Mouse (Mus musculus): ENCODE data around the gene Cdk2ap2. TPM values are rescaled to one million over a fixed set of nuclear protein-coding genes. Genes with fewer than 3 reads are reported as not detected.

Cdk2ap2 gene
- 125 to 143 TPM (median 131 TPM) in 4 replicates for total RNA-seq (2023; ENCODE audit: inconsistent age)

DNA sequence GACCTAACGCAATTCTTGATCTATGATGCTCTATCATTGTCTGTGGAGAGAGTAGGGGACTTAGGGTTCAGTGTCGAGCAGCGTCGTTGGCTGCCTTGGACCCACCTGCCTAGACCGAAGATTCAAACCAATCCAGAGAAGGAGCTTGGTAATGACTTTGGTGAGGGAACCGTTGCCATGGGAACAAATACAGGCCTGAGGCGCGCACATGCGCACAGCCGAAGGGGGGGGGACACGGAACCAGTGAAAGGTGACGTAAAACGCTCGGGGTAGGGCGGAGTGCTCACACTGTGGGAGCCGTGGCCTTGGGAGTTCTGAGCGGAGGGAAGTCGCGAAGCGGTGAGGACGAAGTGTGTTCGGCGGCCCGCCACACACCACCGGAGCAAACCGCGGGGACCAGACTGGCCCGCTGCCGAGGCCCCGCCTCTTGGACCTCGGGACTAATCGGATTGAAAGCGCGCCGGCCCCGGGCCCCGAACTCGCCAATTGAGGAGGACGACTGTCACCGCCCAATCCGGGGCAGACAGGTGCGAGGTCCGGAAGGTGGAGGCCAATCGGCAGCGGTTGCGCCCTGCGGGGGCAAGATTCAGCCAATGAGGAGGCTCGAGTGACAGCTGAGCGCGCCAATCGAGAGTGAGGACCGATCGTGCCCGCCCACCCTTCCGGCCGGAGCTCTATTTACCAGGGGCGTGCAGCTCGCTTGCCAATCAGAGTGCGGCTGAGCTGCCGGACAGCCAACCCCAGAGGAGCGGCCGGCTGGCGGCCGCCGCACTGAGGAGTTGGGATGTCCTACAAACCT is at the start of gene Cdk2ap2:
Gene Cdk2ap2, plus strand, starts transcription at position 541 of the 799 bp plus-strand sequence.

DNA sequence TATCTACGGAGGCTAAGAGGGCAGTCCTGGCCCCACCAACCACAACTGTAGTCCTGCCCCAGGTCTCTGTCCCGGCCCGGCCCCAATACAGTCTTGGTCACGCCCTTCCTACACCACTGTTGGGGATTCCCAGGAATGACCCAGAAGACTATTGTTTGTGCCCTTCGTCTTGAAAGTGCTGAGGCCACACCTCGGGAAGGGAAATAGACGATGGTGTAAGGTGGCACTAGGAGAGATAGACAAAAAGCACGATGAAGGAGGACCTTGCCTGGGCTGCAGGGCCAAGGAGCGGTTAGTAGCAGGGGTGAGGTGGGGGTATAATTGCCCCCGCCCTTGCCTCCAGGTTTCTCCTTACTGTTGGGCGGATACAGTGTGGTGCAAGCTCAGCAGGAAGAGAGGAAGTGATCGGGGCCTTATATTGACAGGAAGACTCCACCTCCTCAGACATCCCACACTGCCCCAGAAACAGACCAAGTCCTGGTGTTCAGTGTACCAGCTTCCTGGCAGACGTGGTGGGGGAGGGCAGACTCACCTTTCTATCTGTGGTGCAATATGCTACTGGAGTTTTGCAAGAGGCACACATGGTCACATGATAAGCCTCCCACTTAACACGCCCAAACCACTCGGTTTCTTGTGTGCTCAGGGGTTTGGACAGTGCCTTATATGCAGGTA is 37.8 kb upstream of the Cdk2ap2 start, which contains the start of gene Gstp3:
Gene Gstp3, minus strand, starts transcription at position 501 of the 672 bp plus-strand sequence.

DNA sequence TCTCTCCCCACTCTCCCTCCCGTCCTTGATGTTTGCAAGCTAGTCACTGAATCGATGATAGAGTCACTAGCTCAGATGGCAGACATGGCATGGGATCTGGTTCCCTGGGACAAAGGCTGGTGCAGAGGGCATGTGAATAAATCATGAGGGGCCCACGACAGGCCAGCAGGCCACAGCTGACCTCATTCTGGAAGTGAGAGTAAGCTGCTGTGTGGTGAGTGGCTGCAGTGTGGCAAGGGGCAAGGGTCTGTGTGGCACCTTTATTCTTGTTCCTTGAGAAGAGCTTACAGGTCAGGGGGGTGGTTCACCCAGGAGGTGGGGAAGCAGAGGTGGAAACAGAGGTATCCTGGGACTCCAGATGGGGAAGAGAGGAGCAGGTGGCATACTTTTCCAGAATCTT is 15.6 kb upstream of the Cdk2ap2 start, which contains the start of gene Cabp2:
Gene Cabp2, plus strand, starts transcription at position 185 of the 400 bp plus-strand sequence.

DNA sequence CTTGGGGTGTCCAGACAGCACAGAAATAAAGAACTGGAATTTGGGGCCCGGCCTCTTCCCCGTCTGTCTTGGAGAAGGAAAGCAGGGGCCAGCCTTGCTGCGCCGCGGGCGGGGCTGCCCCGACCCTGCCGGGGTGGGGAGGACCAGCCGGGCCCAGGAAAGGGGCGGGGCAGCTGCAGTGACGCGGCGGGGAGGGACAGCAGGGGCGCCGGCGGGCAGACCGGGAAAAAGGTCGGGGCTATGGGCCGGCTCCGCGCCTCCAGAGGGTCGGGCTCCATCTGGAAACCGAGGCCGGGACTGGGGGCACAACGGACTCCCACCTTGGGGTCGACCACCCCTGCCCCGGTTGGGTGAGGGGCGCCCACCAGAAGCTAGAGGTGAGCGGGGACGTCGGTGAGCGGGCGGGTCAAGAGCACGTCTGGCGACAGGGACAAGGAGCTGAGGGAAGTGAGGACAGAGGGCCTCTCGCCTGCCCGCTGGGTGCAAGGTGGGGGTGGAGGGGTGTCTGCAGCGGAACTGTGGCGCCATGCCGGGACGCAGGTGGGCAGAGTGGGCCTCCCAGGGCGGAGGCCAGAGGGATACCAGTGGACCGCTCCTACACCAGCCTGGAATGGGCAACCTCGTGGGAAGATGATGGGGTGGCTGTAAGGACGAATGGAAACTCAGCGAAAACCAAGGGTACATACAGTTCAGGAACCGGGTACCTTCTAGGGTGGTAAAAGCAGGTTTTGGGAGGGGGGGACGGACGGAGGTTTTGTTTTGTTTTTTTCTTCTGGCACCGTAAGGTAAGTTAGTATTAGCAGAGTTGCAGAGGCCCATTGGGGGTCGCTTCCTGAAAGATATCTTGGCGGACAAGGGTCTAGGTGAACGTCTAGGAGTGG is 3.1 kb downstream of the Cdk2ap2 start, which contains the start of gene Pitpnm1:
Gene Pitpnm1, plus strand, starts transcription at position 162 of the 881 bp plus-strand sequence.

DNA sequence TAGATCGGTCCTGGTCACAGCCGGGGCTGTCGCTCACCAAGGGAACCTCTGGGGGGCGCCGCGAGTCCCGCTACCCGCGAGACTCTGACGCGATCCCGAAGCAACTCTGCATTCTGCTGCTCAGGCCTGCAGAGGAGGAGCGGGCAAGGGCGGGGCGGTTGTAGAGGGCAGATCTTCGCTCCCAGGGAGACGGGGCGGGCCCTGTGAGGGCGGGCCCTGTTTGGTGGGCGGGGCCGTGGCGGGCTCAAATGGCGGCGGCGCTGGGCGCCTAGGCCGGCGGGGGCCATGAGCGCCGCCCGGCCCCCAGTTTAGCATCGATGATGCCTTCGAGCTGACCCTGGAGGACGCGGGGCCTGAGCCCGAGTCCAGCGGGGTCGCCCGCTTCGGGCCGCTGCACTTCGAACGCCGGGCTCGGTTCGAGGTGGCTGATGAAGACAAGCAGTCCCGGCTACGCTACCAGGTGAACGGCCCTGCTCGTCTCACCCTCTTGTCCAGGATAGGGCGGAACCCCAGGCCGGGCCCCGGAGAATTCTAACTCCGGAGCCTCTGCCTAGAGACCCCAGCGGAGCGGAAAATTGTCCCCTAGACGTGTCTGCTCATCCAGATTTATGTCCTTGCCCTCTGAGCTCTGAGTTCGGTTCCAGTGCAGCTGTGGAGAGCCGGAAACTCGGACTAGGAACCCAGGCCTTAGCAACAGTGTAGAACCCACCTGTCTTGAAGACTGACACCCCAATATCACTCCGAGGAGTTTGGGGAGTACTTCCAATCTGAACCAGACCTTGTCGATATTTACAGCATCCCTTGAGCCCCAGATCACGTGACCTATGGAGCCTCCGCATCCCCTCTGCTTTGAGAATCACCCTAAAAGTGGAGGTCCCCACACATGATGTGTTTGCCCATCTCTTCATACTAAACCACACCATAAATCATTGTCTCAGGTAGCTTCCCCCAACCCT is 29.0 kb downstream of the Cdk2ap2 start, which contains the start of gene Aip:
Gene Aip, minus strand, starts transcription at position 118 of the 956 bp plus-strand sequence.

DNA sequence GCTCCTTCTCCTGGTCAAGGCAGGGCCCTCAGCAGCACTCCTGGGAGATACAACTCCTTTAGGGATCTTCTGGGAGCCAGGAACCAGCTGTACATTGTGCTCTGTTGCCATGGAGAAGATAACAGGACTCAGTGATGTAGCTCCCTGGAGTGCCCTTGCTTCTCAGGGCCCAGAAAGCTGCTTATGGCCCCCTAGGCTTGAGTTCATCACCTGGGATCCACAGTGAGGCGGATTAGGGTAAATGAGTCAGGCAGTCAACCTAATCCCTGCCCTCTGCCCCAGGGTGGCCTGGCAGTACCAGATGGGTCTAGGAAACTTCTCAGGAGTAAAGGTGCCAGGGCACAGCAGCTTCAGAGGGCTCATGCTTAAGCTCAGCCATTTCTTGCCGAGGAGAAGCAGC is 42.5 kb downstream of the Cdk2ap2 start, which contains the start of gene Gpr152:
Gene Gpr152, plus strand, starts transcription at position 342 of the 400 bp plus-strand sequence.

DNA sequence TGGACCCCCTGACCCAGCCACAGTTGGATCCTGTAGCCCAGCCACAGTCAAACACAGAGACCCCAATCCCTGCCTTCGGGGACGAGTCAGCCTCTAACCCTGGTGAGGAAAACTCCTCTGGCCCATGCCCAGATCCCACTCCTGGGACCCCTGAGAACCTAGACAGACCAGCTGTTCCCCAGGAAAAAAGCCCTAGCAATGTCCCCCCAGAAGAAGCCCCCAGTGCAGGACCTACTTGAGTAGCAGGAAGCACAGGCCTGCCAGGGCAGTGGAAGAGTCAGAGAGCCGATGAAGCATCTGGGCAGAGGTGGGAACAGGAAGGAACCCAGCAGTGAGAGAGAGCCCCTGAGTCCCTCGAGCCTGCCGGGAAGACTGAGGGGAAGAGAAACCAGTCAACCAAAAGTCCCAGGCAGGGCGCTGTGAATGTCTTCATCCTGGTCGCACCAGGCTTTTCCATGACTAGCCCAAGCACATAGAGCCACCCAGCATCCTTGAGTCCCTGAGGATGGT is 46.8 kb downstream of the Cdk2ap2 start, which contains the start of gene Cabp4:
Gene Cabp4, minus strand, starts transcription at position 275 of the 510 bp plus-strand sequence.

DNA sequence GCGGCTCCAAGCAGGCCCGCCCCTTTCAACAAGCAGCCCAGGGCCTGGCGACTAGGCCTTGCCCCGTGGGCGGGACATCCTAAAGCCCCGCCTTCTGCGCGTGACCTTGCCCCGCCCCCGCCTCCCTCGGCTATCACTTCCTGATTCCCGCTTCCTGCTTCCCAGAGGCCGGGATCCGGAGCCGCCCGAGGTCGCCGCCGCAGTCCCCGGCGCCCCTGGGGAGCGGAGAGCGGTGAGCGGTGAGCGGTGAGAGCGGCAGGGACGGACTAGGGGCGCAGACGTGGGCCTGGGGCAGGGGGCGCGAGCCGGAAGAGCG is 51.5 kb downstream of the Cdk2ap2 start, which contains the start of gene Coro1b:
Gene Coro1b, plus strand, starts transcription at position 129 of the 316 bp plus-strand sequence.

Other genes starting within 250 kb of the Cdk2ap2 start
- gene Chka, start 245.4 kb upstream of the Cdk2ap2 start, total RNA-seq (2023; ENCODE audit: inconsistent age) = 51.3 to 66.2 TPM (median 60.2 TPM) in 4 replicates
- 135 to 176 TPM (median 152 TPM) in 4 replicates for gene Tcirg1, start 190.0 kb upstream of the Cdk2ap2 start, total RNA-seq (2023; ENCODE audit: inconsistent age)
- 84.9 to 96.2 TPM (median 92.2 TPM) in 4 replicates for gene Ndufs8, start 184.4 kb upstream of the Cdk2ap2 start, total RNA-seq (2023; ENCODE audit: inconsistent age)
- gene Aldh3b1, start 167.4 kb upstream of the Cdk2ap2 start, total RNA-seq (2023; ENCODE audit: inconsistent age) = 8.7 to 9.6 TPM (median 9.1 TPM) in 4 replicates
- 548 to 668 TPM (median 607 TPM) in 4 replicates for gene Unc93b1, start 162.0 kb upstream of the Cdk2ap2 start, total RNA-seq (2023; ENCODE audit: inconsistent age)
- gene Aldh3b3, start 138.5 kb upstream of the Cdk2ap2 start, total RNA-seq (2023; ENCODE audit: inconsistent age) = 0.60 TPM in 1 of 4 replicates, not detected in the others
- 0.22 to 0.38 TPM in 2 of 4 replicates, not detected in the others for gene Aldh3b2, start 124.9 kb upstream of the Cdk2ap2 start, total RNA-seq (2023; ENCODE audit: inconsistent age)
- gene Acy3, start 110.6 kb upstream of the Cdk2ap2 start, total RNA-seq (2023; ENCODE audit: inconsistent age) = not detected in 4 replicates
- not detected in 4 replicates for gene Tbx10, start 104.4 kb upstream of the Cdk2ap2 start, total RNA-seq (2023; ENCODE audit: inconsistent age)
- 22.3 to 28.3 TPM (median 25.0 TPM) in 4 replicates for gene Nudt8, start 96.6 kb upstream of the Cdk2ap2 start, total RNA-seq (2023; ENCODE audit: inconsistent age)
- gene Gm49405, start 96.6 kb upstream of the Cdk2ap2 start, total RNA-seq (2023; ENCODE audit: inconsistent age) = 3.2 to 4.8 TPM (median 4.4 TPM) in 4 replicates
- gene Doc2g, start 93.9 kb upstream of the Cdk2ap2 start, total RNA-seq (2023; ENCODE audit: inconsistent age) = 8.6 to 10.7 TPM (median 10.2 TPM) in 4 replicates
- 83.3 to 94.8 TPM (median 93.6 TPM) in 4 replicates for gene Ndufv1, start 84.4 kb upstream of the Cdk2ap2 start, total RNA-seq (2023; ENCODE audit: inconsistent age)
- gene Gstp1, start 59.2 kb upstream of the Cdk2ap2 start, total RNA-seq (2023; ENCODE audit: inconsistent age) = 129 to 162 TPM (median 142 TPM) in 4 replicates
- 8.5 to 13.7 TPM (median 10.5 TPM) in 4 replicates for gene Gstp2, start 51.2 kb upstream of the Cdk2ap2 start, total RNA-seq (2023; ENCODE audit: inconsistent age)
- not detected in 4 replicates for gene Gstp3, start 37.6 kb upstream of the Cdk2ap2 start, total RNA-seq (2023; ENCODE audit: inconsistent age)
- gene Cabp2, start 15.6 kb upstream of the Cdk2ap2 start, total RNA-seq (2023; ENCODE audit: inconsistent age) = not detected in 4 replicates
- gene Pitpnm1, start 2.8 kb downstream of the Cdk2ap2 start, total RNA-seq (2023; ENCODE audit: inconsistent age) = 177 to 203 TPM (median 187 TPM) in 4 replicates
- 93.0 to 109 TPM (median 99.7 TPM) in 4 replicates for gene Aip, start 28.7 kb downstream of the Cdk2ap2 start, total RNA-seq (2023; ENCODE audit: inconsistent age)
- gene Gpr152, start 42.6 kb downstream of the Cdk2ap2 start, total RNA-seq (2023; ENCODE audit: inconsistent age) = 0.38 to 0.78 TPM (median 0.69 TPM) in 4 replicates
- 1.8 to 2.4 TPM (median 2.0 TPM) in 4 replicates for gene Cabp4, start 46.9 kb downstream of the Cdk2ap2 start, total RNA-seq (2023; ENCODE audit: inconsistent age)
- gene Coro1b, start 51.4 kb downstream of the Cdk2ap2 start, total RNA-seq (2023; ENCODE audit: inconsistent age) = 142 to 167 TPM (median 154 TPM) in 4 replicates
- 373 to 450 TPM (median 401 TPM) in 4 replicates for gene Ptprcap, start 56.4 kb downstream of the Cdk2ap2 start, total RNA-seq (2023; ENCODE audit: inconsistent age)
- 49.7 to 66.7 TPM (median 51.3 TPM) in 4 replicates for gene Rps6kb2, start 66.2 kb downstream of the Cdk2ap2 start, total RNA-seq (2023; ENCODE audit: inconsistent age)
- gene Carns1, start 78.3 kb downstream of the Cdk2ap2 start, total RNA-seq (2023; ENCODE audit: inconsistent age) = 78.2 to 88.7 TPM (median 80.1 TPM) in 4 replicates
- 250 to 285 TPM (median 268 TPM) in 4 replicates for gene Tbc1d10c, start 94.1 kb downstream of the Cdk2ap2 start, total RNA-seq (2023; ENCODE audit: inconsistent age)
- gene Ppp1ca, start 94.9 kb downstream of the Cdk2ap2 start, total RNA-seq (2023; ENCODE audit: inconsistent age) = 381 to 449 TPM (median 412 TPM) in 4 replicates
- 53.6 to 56.9 TPM (median 55.2 TPM) in 4 replicates for gene Rad9a, start 104.5 kb downstream of the Cdk2ap2 start, total RNA-seq (2023; ENCODE audit: inconsistent age)
- gene Clcf1, start 117.1 kb downstream of the Cdk2ap2 start, total RNA-seq (2023; ENCODE audit: inconsistent age) = 141 to 150 TPM (median 145 TPM) in 4 replicates
- gene AC109138.7, start 117.2 kb downstream of the Cdk2ap2 start, total RNA-seq (2023; ENCODE audit: inconsistent age) = not detected in 4 replicates
- 199 to 218 TPM (median 212 TPM) in 4 replicates for gene Pold4, start 134.7 kb downstream of the Cdk2ap2 start, total RNA-seq (2023; ENCODE audit: inconsistent age)
- 22.2 to 34.5 TPM (median 24.6 TPM) in 4 replicates for gene Ssh3, start 172.0 kb downstream of the Cdk2ap2 start, total RNA-seq (2023; ENCODE audit: inconsistent age)
- 22.0 to 30.9 TPM (median 23.6 TPM) in 4 replicates for gene Ankrd13d, start 186.0 kb downstream of the Cdk2ap2 start, total RNA-seq (2023; ENCODE audit: inconsistent age)
- 533 to 592 TPM (median 549 TPM) in 4 replicates for gene Grk2, start 209.0 kb downstream of the Cdk2ap2 start, total RNA-seq (2023; ENCODE audit: inconsistent age)

Measured in B cell, adult (primary cell).